Mouse (Mus musculus) adrenal gland, postnatal 4 days (tissue): ENCODE data around the gene Olfr351. TPM values are rescaled to one million over a fixed set of nuclear protein-coding genes. Genes with fewer than 3 reads are reported as not detected.

ENCODE experiments used
- DNase-seq, 2 experiments: peaks; one replicate each; pipeline ENCODE4 v3.0.0; 2021 to 2022; ENCODE audit warnings: low spot score in 2 of 2, mixed read lengths in 2 of 2
- long read RNA-seq, 2 experiments: library from polyadenylated mRNA; stranded (forward); transcript quantifications; one replicate each; pipeline ENCODE4 v2.0.0; 2021
- total RNA-seq, 2 experiments: library from RNA; stranded (reverse); gene quantifications; 2 replicates each; pipeline ENCODE4 v1.2.3; 2021

Gene Olfr351
- total RNA-seq = not detected
- long read RNA-seq, experiment 1 = 0 reads
- long read RNA-seq, experiment 2 = 0 reads

DNA sequence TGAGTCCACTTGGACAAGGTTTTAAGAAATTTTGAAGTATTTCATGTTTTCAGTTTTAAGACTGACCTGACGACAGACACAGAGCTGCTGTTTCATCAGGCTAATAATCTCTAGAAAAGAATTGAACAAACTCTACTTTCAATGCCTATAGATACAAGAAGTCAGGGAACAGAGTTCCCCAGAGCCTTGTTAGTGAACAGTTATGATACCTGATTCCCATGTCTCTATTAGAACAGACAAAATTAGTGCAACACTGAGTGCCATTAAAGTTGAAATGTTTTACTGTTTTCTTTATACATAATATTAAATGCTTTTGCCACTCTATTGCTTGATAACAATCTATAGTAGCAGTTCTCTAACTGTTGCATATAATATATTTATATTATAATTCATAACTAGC lies at the start of gene Olfr351:
Gene Olfr351, minus strand, starts transcription at position 101 of the 400 bp plus-strand sequence.
- no peak for DNase-seq

DNA sequence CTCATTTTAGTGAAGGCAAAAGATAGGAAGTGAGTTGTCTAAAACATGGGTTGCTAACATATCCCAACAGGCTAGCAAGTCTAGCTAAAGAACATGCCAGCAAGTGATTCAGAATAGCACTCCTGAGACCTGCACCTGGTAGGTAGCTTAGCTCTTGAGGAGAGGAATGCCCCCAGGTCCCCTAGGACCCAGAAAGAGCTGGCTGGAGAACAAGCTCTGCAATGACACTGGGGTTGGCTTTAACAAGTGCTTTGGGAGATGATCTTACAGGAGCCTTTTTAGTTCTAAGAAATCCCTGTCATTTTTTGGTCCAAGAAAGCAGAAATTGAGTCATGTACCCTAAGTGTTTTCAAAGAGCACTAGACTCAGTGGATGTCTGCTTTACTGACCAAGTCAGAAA lies 42.9 kb upstream of the Olfr351 start, which contains the start of gene Olfr354:
Gene Olfr354, plus strand, starts transcription at position 301 of the 400 bp plus-strand sequence.
- DNase-seq = no peak

DNA sequence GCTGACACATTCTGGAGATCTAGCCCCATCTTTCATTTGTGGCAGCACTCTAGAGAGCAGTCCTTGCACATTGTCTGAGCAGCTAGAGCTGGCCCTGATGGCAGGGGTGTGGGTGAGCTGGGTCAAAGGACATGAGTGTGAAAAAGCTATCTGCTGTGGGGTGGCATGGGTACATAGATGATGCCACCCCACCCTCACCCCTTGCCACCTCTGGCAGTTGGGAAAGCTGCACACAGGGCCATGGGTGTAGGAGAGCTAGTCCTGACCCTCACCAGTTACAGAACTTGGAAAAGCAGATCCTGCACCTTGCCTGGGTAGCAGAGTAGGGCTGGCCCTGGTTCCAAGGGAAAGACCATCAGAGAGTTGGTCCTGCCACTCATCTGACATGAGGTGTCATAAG lies 34.7 kb upstream of the Olfr351 start:
- DNase-seq = no peak

DNA sequence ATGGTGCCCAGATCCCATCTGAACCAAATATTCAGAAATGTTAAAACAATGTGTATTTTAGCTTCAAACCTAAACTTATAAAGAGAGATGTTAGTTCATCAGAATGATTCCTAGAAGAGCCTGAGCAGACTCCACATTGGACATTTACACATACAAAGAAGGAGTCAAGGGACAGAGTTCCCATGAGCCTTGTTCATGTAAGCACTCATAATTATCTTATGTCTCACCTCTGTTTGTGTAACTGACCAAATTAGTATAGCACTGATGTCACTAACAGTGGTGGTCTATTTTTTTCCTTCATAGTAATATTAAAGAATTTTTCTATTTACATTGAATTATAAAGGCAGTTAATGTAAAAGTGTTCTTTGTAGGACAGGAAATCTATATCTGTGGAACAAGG lies 30.4 kb upstream of the Olfr351 start, which contains the start of gene Olfr353:
Gene Olfr353, minus strand, starts transcription at position 101 of the 400 bp plus-strand sequence.
- DNase-seq = no peak

DNA sequence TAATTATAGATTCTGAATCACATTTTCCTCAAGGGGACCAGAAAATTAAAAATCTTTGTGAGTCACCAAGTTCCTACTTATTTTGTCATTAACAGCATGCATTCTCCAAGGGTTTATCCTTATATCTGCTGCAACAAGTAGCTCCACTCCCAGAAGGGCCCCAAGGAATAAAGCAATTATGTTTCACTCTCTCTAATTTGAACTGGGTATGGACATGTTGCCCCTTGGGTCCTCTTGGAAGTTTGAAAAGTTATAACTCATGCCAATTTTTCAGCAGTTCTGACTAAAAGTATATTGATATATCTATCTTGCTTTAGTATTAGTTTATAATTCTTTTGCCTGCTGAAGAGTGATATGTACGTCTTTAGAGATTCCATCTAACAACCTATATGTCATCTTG lies 5.7 kb upstream of the Olfr351 start, which contains the start of gene Olfr352:
Gene Olfr352, plus strand, starts transcription at position 301 of the 400 bp plus-strand sequence.
- no peak for DNase-seq

DNA sequence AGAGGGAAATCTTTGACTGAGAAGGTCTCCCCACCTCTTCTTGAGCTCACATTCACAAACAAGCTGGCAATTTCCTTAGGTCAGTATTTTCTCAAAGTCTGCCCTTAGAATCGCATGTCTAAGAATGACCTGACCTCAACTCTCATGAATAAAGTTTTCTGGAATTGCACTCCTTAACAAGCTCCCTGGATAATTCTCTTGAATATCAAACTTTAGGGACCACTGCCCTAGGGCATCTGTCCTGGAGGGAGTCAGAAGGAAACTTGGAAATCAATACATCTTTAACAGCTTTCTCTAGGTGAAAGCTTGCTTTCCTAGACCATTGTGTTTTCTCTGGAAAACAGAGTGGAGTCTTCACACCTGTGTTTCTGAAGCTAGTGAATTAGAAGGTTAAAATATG lies 16.4 kb downstream of the Olfr351 start, which contains the start of gene Olfr350:
Gene Olfr350, plus strand, starts transcription at position 301 of the 400 bp plus-strand sequence.
- DNase-seq = no peak

DNA sequence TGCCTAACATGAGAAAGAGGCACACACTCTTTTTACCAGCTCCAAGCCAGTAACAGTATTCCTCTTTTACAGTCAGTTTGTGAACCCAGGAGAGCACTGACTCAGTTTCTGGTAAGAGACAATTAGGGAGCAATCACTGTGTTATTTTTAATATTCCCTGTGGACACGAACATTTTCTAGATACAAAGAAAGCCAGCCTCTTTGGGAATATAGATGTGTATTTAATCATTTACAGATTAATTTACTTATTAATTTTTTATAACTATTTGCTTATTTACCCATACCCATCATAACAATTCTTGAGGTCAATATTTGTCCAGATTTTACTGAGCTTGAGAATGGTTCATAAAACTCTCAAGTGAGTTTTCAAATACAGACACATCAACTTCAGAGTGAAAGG lies 45.5 kb downstream of the Olfr351 start, which contains the start of gene Olfr3:
Gene Olfr3, minus strand, starts transcription at position 101 of the 400 bp plus-strand sequence.
- no peak for DNase-seq

Other genes with a start within 250 kb of the Olfr351 start
- gene Olfr345, start 222.6 kb downstream of the Olfr351 start, total RNA-seq = not detected
- gene Olfr346, start 176.9 kb downstream of the Olfr351 start, total RNA-seq = not detected
- not detected for gene Olfr347, start 130.8 kb downstream of the Olfr351 start, total RNA-seq
- gene Olfr348, start 78.4 kb downstream of the Olfr351 start, total RNA-seq = not detected
- not detected for gene Olfr50, start 72.1 kb downstream of the Olfr351 start, total RNA-seq
- gene Olfr3, start 45.6 kb downstream of the Olfr351 start, total RNA-seq = not detected
- not detected for gene Olfr350, start 16.4 kb downstream of the Olfr351 start, total RNA-seq
- not detected for gene Olfr352, start 5.8 kb upstream of the Olfr351 start, total RNA-seq
- not detected for gene Olfr353, start 30.3 kb upstream of the Olfr351 start, total RNA-seq
- gene Olfr354, start 43.0 kb upstream of the Olfr351 start, total RNA-seq = not detected
- gene Olfr355, start 66.2 kb upstream of the Olfr351 start, total RNA-seq = not detected
- not detected for gene Olfr356, start 74.5 kb upstream of the Olfr351 start, total RNA-seq
- not detected for gene Olfr357, start 131.2 kb upstream of the Olfr351 start, total RNA-seq
- gene Olfr358, start 146.7 kb upstream of the Olfr351 start, total RNA-seq = not detected
- not detected for gene Olfr360, start 203.1 kb upstream of the Olfr351 start, total RNA-seq
- not detected for gene Olfr361, start 226.6 kb upstream of the Olfr351 start, total RNA-seq